Mouse (Mus musculus) erythroid progenitor cell, adult 5-6 weeks (primary cell): ENCODE data around the gene Cd59b. TPM values are rescaled to one million over a fixed set of nuclear protein-coding genes. Genes with fewer than 3 reads are reported as not detected.

Experiments
- ATAC-seq: replicated peaks from 2 replicates; pipeline ENCODE4 v1.8.0; 2016; ENCODE audit warnings: moderate number of reproducible peaks, mild to moderate bottlenecking, moderate TSS enrichment, inconsistent platforms; ENCODE audit not compliant: poor library complexity, low FRiP score, severe bottlenecking
- total RNA-seq, 2 experiments: library from RNA; stranded (forward) in 1 of 2; stranded (reverse) in 1 of 2; fragments of 150-400 nt in 1 of 2; fragments of 186-747, 209-891 nt in 1 of 2; gene quantifications; 2 replicates each; pipeline versions ENCODE4 v1.2.3 to v1.2.4; 2015 to 2017; ENCODE audit warnings: low replicate concordance in 2 of 2

Gene Cd59b
- total RNA-seq (2015; ENCODE audit: low replicate concordance) (18.4 and 42.8 TPM in 2 replicates), total RNA-seq (2017; ENCODE audit: low replicate concordance) (15.4 and 29.4 TPM in 2 replicates)

DNA sequence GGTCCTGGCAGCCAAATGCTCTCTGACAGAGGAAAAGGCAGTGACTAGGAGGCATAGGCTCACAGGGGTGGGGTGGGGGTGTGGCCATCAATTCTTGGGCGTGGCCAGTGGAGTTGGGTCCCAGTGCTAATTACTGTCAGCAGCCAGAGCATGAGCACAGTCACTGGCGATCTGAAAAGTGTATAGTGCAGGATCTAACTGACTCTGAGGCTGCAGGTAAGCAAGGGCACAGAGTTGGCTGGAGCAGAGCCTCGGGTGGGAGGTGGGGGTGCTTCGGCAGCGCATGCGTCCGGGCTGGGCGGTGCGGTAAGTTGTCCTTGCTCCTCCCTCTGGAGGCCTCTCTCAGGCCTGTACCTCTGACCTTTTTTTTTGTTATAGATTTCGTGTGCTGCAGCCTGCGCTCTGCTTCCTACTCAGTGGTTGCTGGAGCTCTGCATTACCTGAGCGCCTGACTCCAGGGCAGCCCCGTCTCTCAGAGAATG, at the start of gene Cd59b:
Gene Cd59b (plus strand): TSS at position 146 of the 482 bp plus-strand sequence.
- peak; percentile 99 for ATAC-seq

DNA sequence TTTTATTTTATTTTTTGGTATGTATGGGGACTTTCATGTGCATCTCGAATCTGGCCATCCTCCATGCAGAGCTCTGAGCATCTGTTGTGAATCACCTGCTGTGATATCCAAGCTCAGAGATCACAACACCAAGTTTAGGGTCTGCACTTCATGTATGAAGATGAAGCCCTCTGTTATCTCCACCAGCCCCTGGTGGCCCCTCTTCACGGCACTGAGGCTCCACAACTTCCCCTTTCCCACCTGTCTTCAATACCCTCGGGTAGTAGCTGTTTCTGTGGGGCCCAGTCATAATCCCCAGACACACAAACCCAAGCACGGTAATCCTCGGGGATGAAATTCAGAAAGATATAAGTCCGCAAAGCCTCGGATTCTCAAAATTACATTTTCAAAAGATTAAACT, 46.6 kb upstream of the Cd59b start:
- ATAC-seq, result no peak

DNA sequence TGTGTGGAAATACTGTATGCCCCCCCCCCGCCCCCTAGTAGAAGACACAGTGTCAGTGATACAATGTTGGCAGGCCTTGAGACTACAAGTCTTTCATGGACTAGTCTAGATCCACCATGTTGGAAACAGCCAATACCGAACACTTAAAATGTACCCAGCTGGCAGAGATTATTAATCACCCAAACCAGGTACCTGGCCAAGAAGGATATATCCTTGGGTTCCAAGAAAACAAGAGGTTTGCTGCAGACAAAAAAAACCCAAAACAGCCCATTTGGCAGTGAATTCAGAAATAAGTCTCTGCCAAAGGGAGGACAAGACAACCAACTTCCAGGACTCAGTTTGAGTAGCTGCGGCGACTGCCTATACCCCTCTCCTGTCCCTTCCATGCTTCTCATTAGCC, 45.0 kb upstream of the Cd59b start:
- ATAC-seq, result no peak

GRCm38 (mm10) chr2:104027458-104028138, 42.1 kb upstream of the Cd59b start, which contains the start of gene Fbxo3:
TSS of gene Fbxo3 (plus strand) at chr2:104027721.
- peak; percentile 85 for ATAC-seq

DNA sequence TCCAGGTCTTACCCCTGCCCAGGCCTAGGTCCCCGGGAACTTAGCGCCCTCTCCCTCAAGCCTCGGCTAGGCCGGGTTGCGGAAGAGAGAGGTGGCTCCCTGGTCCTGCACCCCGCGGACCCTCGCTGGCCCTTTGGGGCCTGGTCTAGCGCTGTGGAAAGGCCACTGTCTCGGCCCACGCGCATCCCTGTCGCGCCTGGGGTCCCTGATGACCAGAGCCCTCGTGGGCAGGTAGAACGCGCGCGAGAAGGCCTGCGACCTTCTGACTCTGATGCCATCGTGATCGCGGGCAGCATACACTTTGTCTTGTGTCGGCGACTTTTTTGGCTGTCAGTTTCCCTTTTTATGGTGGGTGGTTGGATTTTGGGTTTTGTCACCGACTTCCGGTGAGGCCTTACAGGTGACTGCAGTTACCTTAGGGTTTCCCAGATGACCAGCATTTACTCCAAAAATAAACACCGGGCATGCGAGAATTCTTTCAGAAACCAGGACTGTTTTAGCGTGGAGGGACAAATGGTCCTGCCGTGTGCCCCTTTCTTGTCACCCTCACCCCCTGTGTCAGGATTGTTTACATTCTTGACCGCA, 41.4 kb upstream of the Cd59b start, which contains the start of gene 4931422A03Rik:
Gene 4931422A03Rik (minus strand): TSS at position 223 of the 585 bp plus-strand sequence.
- peak; percentile 42 for ATAC-seq

DNA sequence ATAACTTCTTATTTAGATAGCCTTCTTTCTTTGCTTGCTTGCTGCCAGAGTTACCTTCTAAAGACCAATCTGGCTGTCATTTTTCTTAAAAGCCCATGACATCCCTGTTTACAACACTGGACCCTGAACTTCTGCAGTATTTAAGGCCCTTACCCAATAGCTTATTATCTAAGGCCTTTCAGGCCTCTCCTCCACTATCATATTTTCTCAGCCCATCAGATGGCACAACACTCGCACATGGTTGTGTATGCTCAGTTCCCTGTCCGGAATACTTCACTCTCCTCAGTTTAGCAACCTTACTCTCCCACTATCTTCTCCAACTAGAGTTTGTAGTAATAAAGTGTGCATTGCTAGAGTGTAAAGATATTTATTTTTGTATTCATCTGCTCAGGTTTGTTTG, 40.6 kb upstream of the Cd59b start:
- peak; percentile 57 for ATAC-seq

DNA sequence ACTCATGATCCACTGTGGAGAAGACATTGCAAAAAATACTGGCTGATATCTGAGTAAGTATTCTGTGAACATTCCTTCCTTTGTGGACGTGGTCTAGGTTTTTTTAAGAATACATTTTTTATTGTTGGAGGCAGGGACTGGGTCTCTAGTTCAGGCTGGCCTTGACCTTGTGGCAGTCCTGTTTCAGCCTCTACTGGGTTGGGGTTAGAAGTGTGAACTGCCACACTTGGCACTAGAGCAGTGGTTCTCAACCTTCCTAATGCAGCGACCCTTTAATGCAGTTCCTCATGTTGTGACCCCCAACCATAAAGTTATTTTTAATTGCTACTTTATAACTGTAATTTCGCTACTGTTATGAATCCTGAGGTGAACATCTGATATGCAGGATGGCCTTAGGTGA, 39.3 kb upstream of the Cd59b start:
- ATAC-seq, result no peak

DNA sequence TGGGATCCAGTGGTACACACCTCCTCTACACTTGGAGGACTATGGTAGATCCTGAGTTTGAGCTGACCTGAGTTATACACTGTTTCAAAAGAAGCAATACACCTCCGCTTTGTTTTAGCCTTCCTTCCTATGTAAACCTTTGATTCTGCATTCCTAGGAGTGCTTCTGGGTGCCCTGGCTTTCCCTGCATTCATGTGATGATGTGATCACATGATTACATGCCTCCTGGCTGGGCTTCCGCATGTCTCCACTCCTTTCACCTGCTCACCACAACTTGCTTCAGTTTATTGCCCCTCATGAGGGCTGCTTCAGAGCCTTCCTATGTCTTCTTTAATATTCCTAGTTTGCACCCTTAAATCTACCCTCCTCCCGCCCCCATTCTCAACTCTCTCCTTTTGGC, 37.6 kb upstream of the Cd59b start:
- ATAC-seq, result no peak

DNA sequence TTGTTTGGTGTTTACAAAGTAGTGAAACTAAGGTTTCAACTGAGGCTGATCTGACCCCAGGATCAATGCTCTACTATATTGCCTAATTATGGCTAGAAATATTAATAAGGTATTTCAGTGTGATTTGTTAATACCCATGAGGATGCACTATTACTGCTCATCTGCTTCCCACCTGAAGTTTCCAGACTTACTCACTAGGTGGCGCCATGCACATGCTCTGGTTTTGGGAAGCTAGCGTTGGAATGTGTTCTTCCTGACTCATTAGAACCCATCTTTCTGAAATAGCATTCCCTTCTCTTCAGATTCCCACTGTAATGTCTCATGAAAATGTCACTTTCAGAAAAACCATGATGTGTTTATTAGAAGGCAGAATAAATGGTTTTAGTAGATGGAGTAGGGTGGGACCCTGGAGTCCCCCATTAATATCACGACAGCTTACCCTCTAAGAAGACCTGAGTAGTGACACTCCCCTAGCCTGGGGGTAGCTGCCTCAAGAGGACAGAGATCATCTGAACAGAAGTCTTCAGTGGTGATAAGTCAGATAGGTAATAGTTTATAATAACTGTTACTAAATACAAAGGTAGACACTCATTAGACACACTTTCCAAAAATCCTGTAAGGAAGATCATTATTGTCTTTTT, 34.7 kb upstream of the Cd59b start:
- peak; percentile 96 for ATAC-seq

DNA sequence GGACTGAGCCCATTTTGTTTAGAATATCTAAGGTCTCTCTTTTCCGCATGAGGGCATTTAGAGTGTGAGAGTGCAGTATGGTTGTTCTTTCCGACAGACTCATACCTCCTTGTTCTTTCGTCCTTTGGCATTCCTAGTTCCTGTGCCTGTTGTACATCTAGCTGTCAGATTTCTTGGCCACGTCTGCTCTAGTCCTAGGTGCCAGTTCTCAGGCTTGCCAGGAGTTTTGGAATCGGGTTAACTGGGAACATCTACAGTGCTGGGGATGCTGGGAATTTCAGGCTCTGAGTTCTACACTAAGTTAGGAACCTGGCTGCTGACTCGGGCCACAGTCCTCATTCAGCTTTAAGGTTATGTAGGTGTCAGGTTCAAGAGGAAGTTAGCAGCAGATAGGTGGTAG, 34.1 kb upstream of the Cd59b start:
- ATAC-seq, result no peak

DNA sequence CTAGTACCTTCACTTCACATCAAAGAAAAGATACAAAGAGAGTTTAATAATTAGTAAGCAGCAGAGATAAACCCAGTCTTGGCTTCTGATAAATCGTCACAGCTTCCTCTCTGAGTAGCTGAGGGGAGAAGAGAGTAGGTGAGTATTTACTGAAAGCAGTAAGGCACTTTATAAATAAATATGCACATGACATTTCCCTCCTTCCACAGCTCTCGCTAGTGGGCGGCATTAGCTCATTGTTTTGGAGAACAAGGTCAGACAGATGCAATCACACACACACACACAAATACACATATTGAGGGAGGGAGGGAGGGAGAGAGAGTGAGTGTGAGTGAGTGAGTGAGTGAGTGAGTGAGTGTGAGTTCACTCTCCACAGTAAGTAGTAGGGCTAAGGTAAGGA, 33.3 kb upstream of the Cd59b start:
- ATAC-seq, result no peak

GRCm38 (mm10) chr2:104038236-104038635, 31.4 kb upstream of the Cd59b start:
- ATAC-seq, result no peak

DNA sequence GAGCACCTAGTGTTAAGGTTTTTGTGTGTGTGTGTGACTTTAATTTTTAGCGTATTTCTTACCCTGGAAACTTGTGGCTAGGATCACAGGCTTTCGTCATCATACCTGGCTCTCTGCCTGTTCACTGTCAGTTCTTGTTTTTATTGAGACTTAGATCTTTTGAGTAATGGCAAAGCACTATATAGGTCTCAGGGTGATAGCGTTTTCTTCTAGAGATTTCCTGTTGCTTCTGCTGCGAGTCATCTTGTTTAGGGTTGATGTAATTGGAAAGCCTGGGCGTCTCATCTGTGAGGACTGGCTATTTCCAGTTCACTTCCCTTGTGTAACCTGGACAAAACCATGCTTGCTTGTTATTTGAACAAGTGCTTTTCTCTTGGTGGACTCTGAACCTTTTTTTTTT, 28.0 kb upstream of the Cd59b start:
- no peak for ATAC-seq

DNA sequence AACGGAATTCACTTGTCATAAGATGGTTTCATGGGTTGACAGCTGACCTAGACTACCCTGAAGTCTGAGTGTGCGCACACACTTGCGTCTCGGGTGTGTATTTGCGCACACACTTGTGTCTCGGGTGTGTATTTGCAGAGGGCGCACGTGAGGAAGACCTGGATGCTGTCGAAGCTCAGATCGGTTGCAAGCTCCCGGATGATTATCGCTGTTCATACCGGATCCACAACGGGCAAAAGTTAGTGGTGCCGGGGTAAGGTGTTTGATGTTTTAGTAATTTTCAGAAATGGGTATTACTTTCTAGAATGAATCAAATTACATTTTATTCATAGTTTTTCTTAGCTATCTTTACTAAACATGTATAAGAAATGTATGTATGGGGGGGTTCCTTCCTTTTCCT, 26.9 kb upstream of the Cd59b start:
- no peak for ATAC-seq

- ATAC-seq, result no peak
Observed at GRCm38 (mm10) chr2:104043624-104044478, 25.8 kb upstream of the Cd59b start.

- ATAC-seq, result peak; percentile 34; the same call in 1 of the 2 replicates
Observed at GRCm38 (mm10) chr2:104044479-104045080, 25.1 kb upstream of the Cd59b start.

DNA sequence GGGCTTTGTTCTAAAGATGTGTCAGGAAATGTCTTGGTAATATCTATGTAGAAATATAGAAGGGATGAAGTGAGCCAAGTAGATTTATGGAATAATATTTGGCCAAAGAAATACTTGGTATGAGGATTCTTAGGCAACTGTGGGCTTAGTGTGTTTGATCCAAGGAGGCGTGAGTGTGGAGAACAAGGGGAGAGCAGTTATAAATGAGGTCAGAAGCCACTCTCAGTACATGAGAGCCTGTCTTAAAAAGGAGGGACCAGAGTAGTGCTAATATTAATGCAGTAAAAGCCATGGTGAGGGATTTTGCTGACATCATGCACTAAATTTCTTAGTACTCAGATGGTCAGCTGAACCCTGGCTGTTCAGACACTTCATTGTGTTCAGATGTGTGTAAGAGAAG, 11.3 kb upstream of the Cd59b start:
- no peak for ATAC-seq

GRCm38 (mm10) chr2:104058954-104059353, 10.7 kb upstream of the Cd59b start:
- no peak for ATAC-seq

DNA sequence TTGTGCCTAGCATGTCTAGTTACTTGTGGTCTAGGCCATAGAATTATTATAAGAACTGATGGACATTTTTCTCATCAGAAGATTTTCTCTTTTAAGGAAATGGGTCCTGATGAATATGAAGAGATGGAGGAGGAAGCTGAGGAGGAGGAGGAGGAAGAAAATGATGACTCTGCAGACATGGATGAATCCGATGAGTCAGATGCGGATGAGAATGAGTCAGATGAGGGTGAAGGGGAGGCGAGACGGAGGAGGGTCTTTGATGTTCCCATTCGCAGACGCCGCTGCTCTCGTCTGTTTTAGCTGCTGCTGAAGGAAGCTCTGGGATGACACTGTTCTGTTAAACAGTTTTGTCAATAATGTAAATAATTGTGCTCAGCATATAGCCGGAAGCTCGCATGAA, 9.9 kb upstream of the Cd59b start:
- no peak for ATAC-seq

DNA sequence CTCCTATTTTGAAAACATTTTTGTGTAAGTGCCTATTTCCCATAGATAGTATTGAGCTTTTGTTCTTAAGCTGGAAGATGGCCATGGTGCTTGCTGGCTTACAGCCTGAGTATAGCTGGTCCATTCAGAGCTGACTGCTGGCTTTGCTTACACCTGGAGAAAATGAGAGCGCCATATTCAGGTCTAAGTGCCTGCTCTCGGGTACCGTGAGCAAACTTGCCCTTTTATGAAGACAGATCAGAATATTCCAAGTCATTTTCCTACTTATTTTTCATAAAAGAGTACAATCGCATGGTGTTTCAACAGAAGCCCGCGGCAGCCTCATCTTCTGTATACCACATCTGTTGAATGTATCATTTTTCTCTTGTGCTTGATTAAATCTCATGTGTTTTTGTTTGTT, 8.7 kb upstream of the Cd59b start:
- ATAC-seq, result no peak
